Mouse (Mus musculus) kidney, adult 2 months (tissue): Measurements from ENCODE around the gene Prrc2a.

Source experiments
- CTCF ChIP-seq: fragments of 200-500 bp; conservative IDR thresholded peaks from 2 replicates; pipeline ENCODE4 v1.5.1; 2011; ENCODE audit warnings: low read depth, mild to moderate bottlenecking, control low read depth, low read length, moderate library complexity, mixed read lengths; ENCODE audit not compliant: insufficient read depth, insufficient read length
- POLR2A ChIP-seq: fragments of 200-500 bp; IDR thresholded peaks from one replicate; pipeline ENCODE4 v1.6.1; 2011; ENCODE audit warnings: low read depth, low read length, control low read depth

- TF ChIP-seq CTCF, result no peak
- TF ChIP-seq POLR2A, result no peak
These were observed 1.2 kb downstream of the Prrc2a start for GRCm38 (mm10) chr17:35163326-35164081.
